Mouse (Mus musculus): ENCODE measurements at regions not wholly inside any gene's neighbourhood (a gene's known extent, or its start where the extent isn't known, plus 50 kb on each side); places are given as distances from the start of the nearest gene placed in this dataset.
A peak's percentile ranks its signal among the peaks of the same experiment; 100 is the strongest.

- no peak overlapping the region; the same call in 1 of the 2 replicates for H3K4me3 ChIP-seq
- no peaks in the 10 kb centered on the region for H3K36me3 ChIP-seq
- 0 out of 2 replicates have a peak, but pooled peaks cover 2% of the 10 kb centered on the region for H3K9me3 ChIP-seq (replicated peaks)
- H3K27ac ChIP-seq (replicated peaks): peak overlapping the region; percentile 73
- WGBS: 78% methylated on average over 12 of the region's 12 CpGs
- H3K27me3 ChIP-seq (ENCODE audit: low read depth, poor library complexity, severe bottlenecking): no peaks in the 10 kb centered on the region
- peak; percentile 45 for DNase-seq (ENCODE audit: low spot score)
- peaks cover 25% of the 10 kb centered on the region for H3K4me1 ChIP-seq
These were observed 84.3 kb upstream of the Nap1l1 start for GRCm38 (mm10) chr10:111388545-111389320.

GRCm38 (mm10) chr10:111389890-111390289 lies 83.1 kb upstream of the Nap1l1 start:
- DNase-seq (ENCODE audit: low spot score): no peak
- H3K4me3 ChIP-seq: no peak overlapping the region
- 0 out of 2 replicates have a peak, but pooled peaks cover 6% of the 10 kb centered on the region for H3K9me3 ChIP-seq (replicated peaks)
- H3K27me3 ChIP-seq (ENCODE audit: low read depth, poor library complexity, severe bottlenecking): no peaks in the 10 kb centered on the region
- peaks cover 25% of the 10 kb centered on the region for H3K4me1 ChIP-seq
- H3K27ac ChIP-seq (replicated peaks): peak overlapping the region; percentile 43; the same call in 1 of the 2 replicates
- WGBS: 87% methylated on average over 9 of the region's 9 CpGs
- H3K36me3 ChIP-seq: no peaks in the 10 kb centered on the region

GRCm38 (mm10) chr10:111394421-111394820 lies 78.6 kb upstream of the Nap1l1 start:
- peaks cover 11% of the 10 kb centered on the region for H3K4me1 ChIP-seq
- H3K27me3 ChIP-seq (ENCODE audit: low read depth, poor library complexity, severe bottlenecking): no peaks in the 10 kb centered on the region
- no peak overlapping the region for H3K4me3 ChIP-seq
- no peak overlapping the region for H3K27ac ChIP-seq (replicated peaks)
- DNase-seq (ENCODE audit: low spot score): no peak
- H3K9me3 ChIP-seq (replicated peaks): 0 out of 2 replicates have a peak, but pooled peaks cover 6% of the 10 kb centered on the region
- no peaks in the 10 kb centered on the region for H3K36me3 ChIP-seq
- 96% methylated on average over 9 of the region's 9 CpGs for WGBS

- WGBS: 96% methylated on average over 6 of the region's 6 CpGs
These were observed 68.0 kb upstream of the Nap1l1 start for GRCm38 (mm10) chr10:111405071-111405470.

GRCm38 (mm10) chr10:111408887-111409286 lies 64.1 kb upstream of the Nap1l1 start:
- Histone ChIP-seq H3K36me3 (no peaks in the 10 kb centered on the region), H3K27ac (replicated peaks) (no peak overlapping the region), H3K4me3 (no peak overlapping the region), H3K27me3 (ENCODE audit: low read depth, poor library complexity, severe bottlenecking) (no peaks in the 10 kb centered on the region), H3K9me3 (replicated peaks) (no peaks in the 10 kb centered on the region), H3K4me1 (peaks cover 9% of the 10 kb centered on the region)
- WGBS: 83% methylated on average over 3 of the region's 3 CpGs
- DNase-seq (ENCODE audit: low spot score): no peak

More at GRCm38 (mm10) chr10:111405071-111405470, 68.0 kb upstream of the Nap1l1 start:
- H3K9me3 ChIP-seq (replicated peaks): no peaks in the 10 kb centered on the region
- DNase-seq (ENCODE audit: low spot score): no peak
- H3K4me1 ChIP-seq: peaks cover 9% of the 10 kb centered on the region
- H3K27me3 ChIP-seq (ENCODE audit: low read depth, poor library complexity, severe bottlenecking): no peaks in the 10 kb centered on the region
- H3K36me3 ChIP-seq: no peaks in the 10 kb centered on the region
- H3K4me3 ChIP-seq: no peak overlapping the region
- H3K27ac ChIP-seq (replicated peaks): no peak overlapping the region

GRCm38 (mm10) chr10:111409497-111409896 lies 63.5 kb upstream of the Nap1l1 start:
- H3K4me3 ChIP-seq: no peak overlapping the region
- WGBS: 75% methylated on average over 5 of the region's 5 CpGs
- no peaks in the 10 kb centered on the region for H3K9me3 ChIP-seq (replicated peaks)
- H3K27ac ChIP-seq (replicated peaks): no peak overlapping the region
- H3K36me3 ChIP-seq: no peaks in the 10 kb centered on the region
- no peak for DNase-seq (ENCODE audit: low spot score)
- no peaks in the 10 kb centered on the region for H3K27me3 ChIP-seq (ENCODE audit: low read depth, poor library complexity, severe bottlenecking)
- H3K4me1 ChIP-seq: peaks cover 9% of the 10 kb centered on the region

- H3K27ac ChIP-seq (replicated peaks): no peak overlapping the region
- no peaks in the 10 kb centered on the region for H3K9me3 ChIP-seq (replicated peaks)
- H3K36me3 ChIP-seq: no peaks in the 10 kb centered on the region
- H3K4me1 ChIP-seq: peaks cover 9% of the 10 kb centered on the region
- 73% methylated on average over 3 of the region's 3 CpGs for WGBS
- H3K27me3 ChIP-seq (ENCODE audit: low read depth, poor library complexity, severe bottlenecking): no peaks in the 10 kb centered on the region
- DNase-seq (ENCODE audit: low spot score): no peak
- no peak overlapping the region for H3K4me3 ChIP-seq
These were observed 62.9 kb upstream of the Nap1l1 start for GRCm38 (mm10) chr10:111410121-111410520.

GRCm38 (mm10) chr10:111411533-111411932 lies 61.5 kb upstream of the Nap1l1 start:
- WGBS: 93% methylated on average over 9 of the region's 9 CpGs
- no peak for DNase-seq (ENCODE audit: low spot score)
- Histone ChIP-seq H3K36me3 (no peaks in the 10 kb centered on the region), H3K9me3 (replicated peaks) (no peaks in the 10 kb centered on the region), H3K27me3 (ENCODE audit: low read depth, poor library complexity, severe bottlenecking) (no peaks in the 10 kb centered on the region), H3K4me3 (no peak overlapping the region), H3K27ac (replicated peaks) (no peak overlapping the region), H3K4me1 (peaks cover 9% of the 10 kb centered on the region)

- H3K27ac ChIP-seq (replicated peaks): no peak overlapping the region
- H3K27me3 ChIP-seq (ENCODE audit: low read depth, poor library complexity, severe bottlenecking): peaks cover 6% of the 10 kb centered on the region; the same call in 1 of the 2 replicates
- no peak for DNase-seq (ENCODE audit: low spot score)
- no peaks in the 10 kb centered on the region for H3K36me3 ChIP-seq
- H3K4me1 ChIP-seq: peaks cover 28% of the 10 kb centered on the region
- 84% methylated on average over 6 of the region's 6 CpGs for WGBS
- no peaks in the 10 kb centered on the region for H3K9me3 ChIP-seq (replicated peaks)
- no peak overlapping the region for H3K4me3 ChIP-seq
These were observed 56.4 kb upstream of the Nap1l1 start for GRCm38 (mm10) chr10:111416611-111417130.

GRCm38 (mm10) chr10:111419375-111420194 lies 53.4 kb upstream of the Nap1l1 start:
- Histone ChIP-seq H3K27ac (replicated peaks) (peak overlapping the region; percentile 63), H3K27me3 (ENCODE audit: low read depth, poor library complexity, severe bottlenecking) (peaks cover 6% of the 10 kb centered on the region; the same call in 1 of the 2 replicates), H3K4me1 (peaks cover 43% of the 10 kb centered on the region), H3K36me3 (no peaks in the 10 kb centered on the region), H3K4me3 (peak overlapping the region; percentile 36), H3K9me3 (replicated peaks) (no peaks in the 10 kb centered on the region)
- DNase-seq (ENCODE audit: low spot score): peak; percentile 34
- 39% methylated on average over 23 of the region's 23 CpGs for WGBS

GRCm38 (mm10) chr10:111420195-111420838 lies 52.7 kb upstream of the Nap1l1 start:
- Histone ChIP-seq H3K27me3 (ENCODE audit: low read depth, poor library complexity, severe bottlenecking) (peaks cover 6% of the 10 kb centered on the region; the same call in 1 of the 2 replicates), H3K4me3 (peak overlapping the region; percentile 36), H3K27ac (replicated peaks) (no peak overlapping the region), H3K9me3 (replicated peaks) (no peaks in the 10 kb centered on the region), H3K4me1 (peaks cover 43% of the 10 kb centered on the region), H3K36me3 (no peaks in the 10 kb centered on the region)
- WGBS: 24% methylated on average over 7 of the region's 7 CpGs
- DNase-seq (ENCODE audit: low spot score): no peak

GRCm38 (mm10) chr10:111422057-111422456 lies 51.0 kb upstream of the Nap1l1 start:
- Histone ChIP-seq H3K27ac (replicated peaks) (peak overlapping the region; percentile 81), H3K4me1 (peaks cover 40% of the 10 kb centered on the region), H3K27me3 (ENCODE audit: low read depth, poor library complexity, severe bottlenecking) (peaks cover 6% of the 10 kb centered on the region; the same call in 1 of the 2 replicates), H3K4me3 (peak overlapping the region; percentile 38), H3K36me3 (no peaks in the 10 kb centered on the region), H3K9me3 (replicated peaks) (peaks cover 5% of the 10 kb centered on the region)
- 6% methylated on average over 6 of the region's 6 CpGs for WGBS
- peak; percentile 59 for DNase-seq (ENCODE audit: low spot score)

Data from midbrain, embryonic 10.5 days (tissue).